Mouse (Mus musculus) stomach, embryonic 14.5 days (tissue): ENCODE measurements around the gene Cracr2a. TPM values are rescaled to one million over a fixed set of nuclear protein-coding genes. Genes with fewer than 3 reads are reported as not detected.
A peak's percentile ranks its signal among the peaks of the same experiment; 100 is the strongest.
"Not testable (repeated sequence)": the region's sequence is repeated elsewhere in the genome, so short reads cannot be mapped to it uniquely, and the experiment has no call there.

ENCODE experiments used
- ATAC-seq: fragments of 200-750 bp; cut with Nextera tagmentation; 2 replicates; pipeline ENCODE4 v1.8.0; 2017; ENCODE audit warnings: low read depth, moderate TSS enrichment; ENCODE audit not compliant: insufficient number of reproducible peaks, insufficient read depth, low FRiP score
- H3K27ac ChIP-seq: fragments of 300-500 bp; sonication (generic); 2 replicates; pipeline ENCODE4 v1.5.1; 2014; ENCODE audit warnings: mild to moderate bottlenecking, low read length, moderate library complexity, mixed read lengths
- H3K27me3 ChIP-seq: fragments of 300-500 bp; sonication (generic); 2 replicates; pipeline ENCODE4 v1.6.1; 2014; ENCODE audit warnings: low read length, control low read depth, mixed read lengths; ENCODE audit not compliant: control insufficient read depth, insufficient read depth
- H3K36me3 ChIP-seq: fragments of 300-500 bp; sonication (generic); 2 replicates; pipeline ENCODE4 v1.6.1; 2014; ENCODE audit warnings: mild to moderate bottlenecking, control low read depth, low read length, moderate library complexity, mixed read lengths; ENCODE audit not compliant: control insufficient read depth, insufficient read depth
- H3K4me1 ChIP-seq: fragments of 300-500 bp; sonication (generic); 2 replicates; pipeline ENCODE4 v1.6.1; 2014; ENCODE audit warnings: low read length, control low read depth, mixed read lengths; ENCODE audit not compliant: control insufficient read depth, insufficient read depth
- H3K4me2 ChIP-seq: fragments of 300-500 bp; sonication (generic); replicated peaks from 2 replicates; pipeline ENCODE4 v1.6.1; 2014; ENCODE audit warnings: low read depth, low read length, control low read depth
- H3K4me3 ChIP-seq: fragments of 300-500 bp; sonication (generic); 2 replicates; pipeline ENCODE4 v1.5.1; 2014; ENCODE audit warnings: low read depth, low read length, control low read depth
- H3K9ac ChIP-seq: fragments of 300-500 bp; sonication (generic); replicated peaks from 2 replicates; pipeline ENCODE4 v1.6.1; 2014; ENCODE audit warnings: low read depth, mild to moderate bottlenecking, control low read depth, low read length, moderate library complexity, mixed read lengths
- H3K9me3 ChIP-seq: fragments of 300-500 bp; sonication (generic); 2 replicates; pipeline ENCODE4 v1.6.1; 2016; ENCODE audit warnings: low read depth, low read length, control low read depth; ENCODE audit not compliant: control insufficient read depth
- WGBS: fragments of 180-500 bp; shearing (Covaris S2); extraction: QIAGEN DNeasy Blood & Tissue Kit; methylation state at CpG from one replicate; pipeline ENCODE4 v1.1.7; 2014; 5-methylcytosine and 5-hydroxymethylcytosine counted together
- polyA plus RNA-seq: library from polyadenylated mRNA; unstranded; fragments of >200 nt; fragmentation: Nextera tagmentation; extraction: Ambion mirVana; gene quantifications from 2 replicates; pipeline ENCODE4 v1.2.1, GENCODE M21; 2014

Cracr2a gene
- 2.1 TPM in 2 replicates for polyA plus RNA-seq

- H3K4me2 ChIP-seq: peak within 1 kb of the TSS; percentile 76
- peak; percentile 88 for ATAC-seq
- 0 out of 2 replicates have a peak, but pooled peaks cover 3% of the 10 kb centered on the region for H3K4me1 ChIP-seq
- WGBS: 0% methylated on average over 22 of the region's 22 CpGs
- H3K27ac ChIP-seq: peak within 1 kb of the TSS; percentile 76
- H3K27me3 ChIP-seq: no peaks in the 10 kb centered on the region
- no peaks in the 10 kb centered on the region for H3K9me3 ChIP-seq
- no peaks in the 10 kb centered on the region for H3K36me3 ChIP-seq
- no peak within 1 kb of the TSS; the same call in 1 of the 2 replicates for H3K9ac ChIP-seq
- H3K4me3 ChIP-seq: peak within 1 kb of the TSS; percentile 42
These were observed at the start of gene Cracr2a for GRCm38 (mm10) chr6:127561231-127562020. Gene Cracr2a (plus strand): TSS chr6:127561338.

- ATAC-seq, H3K36me3 ChIP-seq: not testable (repeated sequence)
These were observed 47.4 kb upstream of the Cracr2a start for GRCm38 (mm10) chr6:127513776-127514175.

GRCm38 (mm10) chr6:127521176-127521575 is 40.0 kb upstream of the Cracr2a start:
- Histone ChIP-seq H3K4me1 (no peaks in the 10 kb centered on the region), H3K36me3 (no peaks in the 10 kb centered on the region), H3K4me2 (no peak overlapping the region), H3K27me3 (no peaks in the 10 kb centered on the region), H3K27ac (no peak overlapping the region), H3K4me3 (no peak overlapping the region), H3K9me3 (no peaks in the 10 kb centered on the region), H3K9ac (no peak overlapping the region)
- WGBS: 67% methylated on average over 8 of the region's 8 CpGs
- no peak for ATAC-seq

More at GRCm38 (mm10) chr6:127513776-127514175, 47.4 kb upstream of the Cracr2a start:
- not testable (repeated sequence) for H3K4me3 ChIP-seq, H3K9me3 ChIP-seq, H3K27ac ChIP-seq, H3K9ac ChIP-seq, H3K27me3 ChIP-seq, H3K4me1 ChIP-seq, H3K4me2 ChIP-seq
- 91% methylated on average over 5 of the region's 12 CpGs for WGBS

DNA sequence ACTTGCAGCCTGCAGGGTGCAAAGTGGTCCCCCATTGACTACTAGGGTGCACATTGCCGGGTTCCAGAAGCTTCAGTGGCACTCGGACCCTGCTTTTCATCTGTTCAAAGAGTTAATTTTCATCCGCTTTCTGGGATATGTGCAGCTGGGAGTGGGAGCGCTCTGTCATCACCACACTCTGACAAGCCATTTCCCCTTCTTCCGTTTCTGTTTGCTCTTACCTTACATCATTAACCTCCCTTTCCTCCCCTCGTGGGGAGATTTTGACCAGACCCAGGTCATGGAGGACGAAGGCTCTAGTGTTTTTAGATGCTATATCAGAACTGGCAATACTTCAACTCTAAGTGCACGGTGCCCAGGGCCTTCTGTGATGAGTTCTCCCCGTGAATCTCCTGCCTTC is 38.8 kb upstream of the Cracr2a start:
- no peak for ATAC-seq

GRCm38 (mm10) chr6:127524442-127524841 is 36.7 kb upstream of the Cracr2a start:
- Histone ChIP-seq H3K9ac (no peak overlapping the region), H3K27me3 (no peaks in the 10 kb centered on the region), H3K4me1 (no peaks in the 10 kb centered on the region), H3K36me3 (no peaks in the 10 kb centered on the region), H3K27ac (no peak overlapping the region), H3K4me3 (no peak overlapping the region), H3K9me3 (no peaks in the 10 kb centered on the region), H3K4me2 (no peak overlapping the region)
- WGBS: 33% methylated on average over 8 of the region's 8 CpGs
- no peak for ATAC-seq

More for the DNA sequence above, 38.8 kb upstream of the Cracr2a start:
- Histone ChIP-seq H3K9me3 (no peaks in the 10 kb centered on the region), H3K27me3 (no peaks in the 10 kb centered on the region), H3K9ac (no peak overlapping the region), H3K4me1 (no peaks in the 10 kb centered on the region), H3K27ac (no peak overlapping the region), H3K4me3 (no peak overlapping the region), H3K4me2 (no peak overlapping the region), H3K36me3 (no peaks in the 10 kb centered on the region)
- 31% methylated on average over 9 of the region's 9 CpGs for WGBS

DNA sequence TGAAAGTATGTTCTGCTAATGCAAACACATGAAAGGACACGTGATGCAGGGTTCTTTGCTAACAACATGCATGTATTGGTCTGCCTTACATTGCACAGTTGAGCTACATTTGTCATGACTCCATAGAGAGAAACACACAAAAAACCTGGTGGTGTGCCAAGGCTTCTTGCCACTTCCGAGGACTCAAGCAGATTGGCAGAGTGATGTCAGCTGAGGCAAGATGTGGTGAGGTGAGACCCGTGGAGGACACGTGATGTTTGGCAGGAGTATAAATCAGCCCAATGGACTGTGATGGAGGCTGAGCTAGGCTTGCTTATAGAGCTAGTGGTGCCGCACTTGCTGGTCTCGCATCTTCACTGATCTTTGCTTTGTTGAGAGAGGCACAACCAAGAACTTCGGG is 32.5 kb upstream of the Cracr2a start:
- Histone ChIP-seq H3K9me3 (no peaks in the 10 kb centered on the region), H3K27me3 (no peaks in the 10 kb centered on the region), H3K36me3 (no peaks in the 10 kb centered on the region), H3K4me1 (no peaks in the 10 kb centered on the region), H3K4me3 (no peak overlapping the region), H3K4me2 (no peak overlapping the region), H3K9ac (no peak overlapping the region), H3K27ac (no peak overlapping the region)
- 81% methylated on average over 7 of the region's 7 CpGs for WGBS
- ATAC-seq: no peak

DNA sequence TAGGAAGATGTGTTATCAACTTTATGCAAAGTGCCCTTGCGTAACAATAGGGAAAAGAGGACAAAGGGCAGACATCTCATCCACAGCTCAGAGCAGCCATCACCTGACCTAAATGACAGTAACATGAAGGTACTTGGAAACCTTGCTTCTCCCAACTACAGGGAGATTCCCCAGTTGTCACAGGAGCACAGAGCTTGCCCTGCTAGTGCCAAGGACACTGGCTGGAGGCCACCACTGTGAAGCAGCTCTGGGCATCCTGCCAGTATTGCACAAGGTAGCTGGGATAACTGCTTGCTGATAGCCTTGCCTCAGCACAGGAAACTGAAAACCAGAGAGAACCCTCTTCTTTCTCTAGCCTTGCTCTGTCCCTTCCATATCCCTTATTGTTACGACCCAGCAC is 31.7 kb upstream of the Cracr2a start:
- ATAC-seq: no peak
- no peaks in the 10 kb centered on the region for H3K9me3 ChIP-seq
- no peak overlapping the region for H3K4me2 ChIP-seq
- H3K4me1 ChIP-seq: no peaks in the 10 kb centered on the region
- H3K27me3 ChIP-seq: no peaks in the 10 kb centered on the region
- H3K27ac ChIP-seq: no peak overlapping the region
- no peak overlapping the region for H3K4me3 ChIP-seq
- no peak overlapping the region for H3K9ac ChIP-seq
- no peaks in the 10 kb centered on the region for H3K36me3 ChIP-seq
- WGBS: 62% methylated on average over 2 of the region's 2 CpGs

DNA sequence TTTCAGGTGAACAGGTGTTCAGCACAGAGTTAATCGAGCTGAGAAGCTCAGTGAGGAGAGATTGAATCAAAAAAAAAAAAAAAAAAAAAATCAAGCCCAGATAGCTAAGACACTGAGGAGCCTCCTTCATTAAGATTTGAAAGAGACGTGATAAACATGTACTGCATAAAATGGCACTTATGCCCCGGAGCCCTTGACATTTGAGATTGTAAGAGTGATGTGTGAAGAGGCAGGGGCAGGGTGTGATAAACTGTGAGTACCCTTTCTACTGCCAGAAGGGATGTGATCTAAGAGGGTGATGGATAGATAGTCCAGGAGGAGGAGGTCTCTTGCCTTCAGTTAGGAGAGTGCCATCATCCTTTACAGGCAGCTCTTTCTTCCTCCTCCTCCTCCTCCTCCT is 30.9 kb upstream of the Cracr2a start:
- H3K36me3 ChIP-seq: no peaks in the 10 kb centered on the region
- no peaks in the 10 kb centered on the region for H3K27me3 ChIP-seq
- no peak overlapping the region for H3K9ac ChIP-seq
- no peak overlapping the region for H3K27ac ChIP-seq
- H3K4me1 ChIP-seq: no peaks in the 10 kb centered on the region
- H3K9me3 ChIP-seq: no peaks in the 10 kb centered on the region
- no peak for ATAC-seq
- H3K4me2 ChIP-seq: no peak overlapping the region
- 39% methylated on average over 3 of the region's 3 CpGs for WGBS
- no peak overlapping the region for H3K4me3 ChIP-seq
